Mouse (Mus musculus): ENCODE measurements around the gene Tle3. TPM values are rescaled to one million over a fixed set of nuclear protein-coding genes. Genes with fewer than 3 reads are reported as not detected.

Gene Tle3
- total RNA-seq, 2 experiments from 2014 or later = 57.6 to 67.1 TPM

DNA sequence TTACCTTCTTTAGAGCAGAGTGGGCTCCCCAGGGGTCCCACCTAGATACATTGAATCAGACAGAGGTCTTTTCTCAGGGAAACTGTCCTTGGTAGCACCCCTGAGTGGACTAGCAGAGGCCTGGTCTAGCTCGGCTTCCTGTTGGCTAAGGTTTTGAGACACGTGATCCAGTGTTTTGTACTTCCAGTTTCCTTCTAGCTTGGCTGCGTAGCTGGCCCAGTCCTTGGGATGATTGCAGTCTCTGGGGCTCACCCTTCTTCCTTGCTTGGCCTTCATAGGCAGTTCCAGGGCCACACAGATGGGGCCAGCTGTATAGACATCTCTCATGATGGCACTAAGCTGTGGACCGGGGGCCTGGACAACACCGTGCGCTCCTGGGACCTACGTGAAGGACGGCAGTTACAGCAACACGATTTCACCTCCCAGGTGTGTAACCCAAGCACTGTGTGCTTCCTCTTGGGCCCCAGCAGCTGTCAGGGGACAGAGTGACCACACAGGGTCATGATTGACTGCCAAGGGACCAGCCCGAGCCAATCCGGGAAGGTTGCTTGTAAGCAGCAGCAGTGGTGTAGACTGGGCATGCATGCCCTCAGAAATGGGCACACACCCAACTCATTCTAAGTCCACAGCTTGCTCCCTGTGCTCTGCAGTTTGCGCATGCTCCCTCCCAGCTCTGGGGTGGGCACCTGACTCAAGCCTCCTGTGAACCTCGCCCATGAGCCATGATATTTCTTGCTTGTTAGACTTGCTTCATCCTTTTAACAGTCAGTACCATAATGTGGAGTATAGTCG lies 41.7 kb downstream of the Tle3 start:
- intact Hi-C loops (cut with DNase I) = no loop called here

DNA sequence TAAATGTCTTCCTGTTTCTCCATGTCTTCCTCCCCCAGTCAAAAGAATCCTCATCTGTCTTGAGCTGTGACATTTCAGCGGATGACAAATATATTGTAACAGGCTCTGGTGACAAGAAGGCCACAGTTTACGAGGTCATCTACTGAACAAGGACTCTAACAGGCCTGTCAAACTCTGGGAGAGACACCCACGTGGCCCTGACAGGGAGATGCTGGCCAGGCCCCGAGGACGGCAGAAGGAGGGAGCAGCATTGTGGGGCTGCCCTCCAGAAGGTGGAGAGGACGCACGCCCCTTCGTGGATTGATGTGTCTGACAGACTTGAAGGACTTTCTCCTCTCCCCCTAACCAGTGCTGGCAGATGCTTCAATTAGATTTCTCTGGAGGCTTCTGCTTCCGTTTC lies 44.4 kb downstream of the Tle3 start:
- intact Hi-C loops (cut with DNase I) = no loop called here

More for the DNA sequence above, 41.7 kb downstream of the Tle3 start:
- DNase-seq (ENCODE audit: low spot score in 2 of 2) = no peak

DNA sequence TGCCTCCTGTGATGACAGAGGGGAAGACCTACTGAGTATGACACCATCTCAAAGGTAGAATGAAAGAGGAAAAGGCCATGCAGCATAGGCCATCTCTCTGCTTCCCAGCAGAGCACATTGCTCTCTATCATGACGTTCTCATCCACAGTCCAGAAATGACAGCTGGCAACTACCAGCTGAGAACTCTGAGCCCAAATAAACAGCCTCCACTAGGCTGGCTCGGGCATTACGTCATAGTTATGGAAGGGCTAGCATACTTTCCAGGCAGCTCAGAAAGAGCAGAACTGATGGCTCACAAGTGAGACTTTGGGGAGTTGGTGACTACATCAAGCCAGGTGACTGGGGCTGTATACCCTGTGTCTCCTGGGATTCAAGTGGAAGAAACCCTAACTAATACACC lies 49.5 kb downstream of the Tle3 start:
- intact Hi-C loops (cut with DNase I) = no loop called here
- no peak for DNase-seq (ENCODE audit: low spot score in 2 of 2)

More for the DNA sequence above, 44.4 kb downstream of the Tle3 start:
- no peak for DNase-seq (ENCODE audit: low spot score in 2 of 2)

DNA sequence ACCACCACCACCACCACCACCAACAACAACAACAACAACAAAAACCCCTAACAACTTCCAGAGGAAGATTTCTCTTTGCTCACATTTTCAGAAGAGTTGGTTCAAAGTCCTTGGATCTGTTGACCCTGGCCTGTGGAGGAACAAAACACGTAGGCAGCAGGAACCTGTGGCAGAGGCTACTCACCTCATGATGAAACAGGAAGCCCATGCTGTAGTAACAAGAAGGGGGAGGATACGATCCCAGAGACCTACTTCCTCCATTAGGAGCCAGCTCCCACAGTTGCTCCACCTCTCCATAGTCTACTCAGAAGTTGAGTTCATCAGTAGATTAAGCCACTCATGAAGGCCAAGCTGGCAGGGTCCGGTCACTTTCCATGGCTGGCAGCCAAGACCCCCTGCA lies 52.1 kb downstream of the Tle3 start:
- intact Hi-C loops (cut with DNase I) = no loop called here
- DNase-seq (ENCODE audit: low spot score in 2 of 2) = no peak

DNA sequence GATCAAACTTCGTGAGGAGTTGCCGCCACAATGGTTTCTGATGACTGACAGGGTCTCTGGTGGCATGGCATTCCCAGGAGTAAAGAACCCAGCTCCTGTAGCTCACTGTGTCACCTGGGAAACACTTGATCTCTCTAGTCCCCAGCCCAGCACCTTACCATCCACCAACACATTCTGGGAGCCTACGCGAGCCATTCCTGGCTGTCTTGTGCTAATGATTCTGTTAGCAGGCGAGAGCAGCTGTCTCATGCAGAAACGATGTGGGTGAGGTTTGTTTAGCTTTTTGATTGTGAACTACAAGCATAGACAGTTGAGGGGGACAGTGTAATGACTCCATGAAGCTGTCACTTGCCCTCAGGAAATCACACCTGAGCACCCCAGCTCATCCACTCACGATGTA lies 54.3 kb downstream of the Tle3 start:
- intact Hi-C loops (cut with DNase I) = no loop called here
- no peak for DNase-seq (ENCODE audit: low spot score in 2 of 2)

DNA sequence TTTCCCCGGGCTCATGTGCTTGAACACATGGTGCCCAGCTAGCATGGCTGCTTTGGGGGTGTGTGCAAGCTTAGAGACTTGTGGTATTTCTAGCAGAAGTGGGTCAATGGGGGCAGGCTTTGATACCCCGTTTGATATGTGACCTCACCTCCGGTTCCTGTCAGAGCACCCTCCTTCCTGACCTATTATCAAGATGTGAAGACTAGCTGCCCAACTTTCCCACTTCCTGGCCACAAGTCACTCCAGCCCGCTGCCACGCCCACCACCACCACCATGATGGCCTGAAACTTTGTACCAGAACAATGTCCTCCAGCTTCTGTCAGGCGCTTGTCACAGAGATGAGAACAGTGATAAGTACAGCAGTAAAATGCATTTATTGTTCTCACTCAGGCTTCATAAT lies 54.9 kb downstream of the Tle3 start:
- intact Hi-C loops (cut with DNase I) = no loop called here
- no peak for DNase-seq (ENCODE audit: low spot score in 2 of 2)

DNA sequence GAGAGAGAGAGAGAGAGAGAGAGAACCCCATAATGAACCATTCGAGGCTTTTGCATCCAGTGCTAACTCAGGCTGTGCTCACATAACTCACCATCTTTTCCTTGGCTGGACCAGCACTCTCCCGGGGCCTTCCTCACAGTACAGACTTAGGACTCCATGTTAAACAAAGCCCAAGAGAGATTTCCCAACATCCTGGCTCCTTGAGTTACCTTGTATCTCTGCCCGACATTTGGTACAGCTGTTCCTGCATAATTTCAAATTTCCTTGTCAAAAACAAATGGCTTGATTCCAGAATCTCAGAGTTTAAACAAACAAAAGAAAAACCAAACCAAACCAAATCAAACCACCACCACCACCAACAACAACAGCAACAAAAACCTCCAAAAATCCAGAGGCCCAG lies 55.7 kb downstream of the Tle3 start:
- no peak for DNase-seq (ENCODE audit: low spot score in 2 of 2)
- intact Hi-C loops (cut with DNase I) = no loop called here

DNA sequence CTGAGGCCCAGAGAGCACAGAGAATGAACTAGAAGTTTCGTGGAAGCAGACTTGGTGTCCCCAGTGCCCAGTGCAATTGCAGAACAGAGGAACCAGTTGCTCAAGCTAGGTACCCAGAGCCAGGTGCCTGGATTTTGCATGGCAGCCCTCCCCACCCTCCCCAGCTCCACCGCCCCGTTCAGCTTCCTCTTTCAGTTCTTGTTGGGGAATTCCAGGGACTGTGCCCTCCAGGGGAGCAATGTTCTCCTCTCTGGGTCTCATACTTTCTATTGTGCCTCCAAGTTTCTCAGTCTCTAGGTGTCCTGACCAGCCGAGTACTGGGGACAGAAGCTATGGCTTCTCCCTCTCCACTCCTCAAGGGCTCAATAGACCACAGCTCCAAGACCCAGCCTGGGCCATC lies 59.7 kb downstream of the Tle3 start:
- intact Hi-C loops (cut with DNase I) = no loop called here
- DNase-seq (ENCODE audit: low spot score in 2 of 2) = no peak

DNA sequence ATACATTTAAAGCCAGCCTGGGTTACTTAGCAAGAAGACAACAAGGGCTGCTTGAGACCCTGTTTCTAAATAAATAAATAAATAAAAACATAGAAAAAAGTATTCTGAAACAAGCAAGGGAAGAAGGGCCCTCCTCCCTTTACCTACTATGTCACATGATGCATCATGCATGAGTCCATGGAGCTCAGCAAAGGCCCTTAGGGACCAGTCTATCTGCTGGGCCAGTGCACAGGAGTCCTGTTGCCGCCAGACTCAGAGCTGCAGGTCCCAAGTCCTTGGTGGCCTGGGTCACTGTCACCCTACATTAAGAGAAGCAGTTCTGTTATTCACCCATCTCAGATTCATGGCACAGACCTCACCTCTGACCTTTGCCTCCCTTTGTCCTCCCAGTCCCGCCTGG lies 61.0 kb downstream of the Tle3 start:
- DNase-seq (ENCODE audit: low spot score in 2 of 2) = no peak
- intact Hi-C loops (cut with DNase I) = no loop called here

DNA sequence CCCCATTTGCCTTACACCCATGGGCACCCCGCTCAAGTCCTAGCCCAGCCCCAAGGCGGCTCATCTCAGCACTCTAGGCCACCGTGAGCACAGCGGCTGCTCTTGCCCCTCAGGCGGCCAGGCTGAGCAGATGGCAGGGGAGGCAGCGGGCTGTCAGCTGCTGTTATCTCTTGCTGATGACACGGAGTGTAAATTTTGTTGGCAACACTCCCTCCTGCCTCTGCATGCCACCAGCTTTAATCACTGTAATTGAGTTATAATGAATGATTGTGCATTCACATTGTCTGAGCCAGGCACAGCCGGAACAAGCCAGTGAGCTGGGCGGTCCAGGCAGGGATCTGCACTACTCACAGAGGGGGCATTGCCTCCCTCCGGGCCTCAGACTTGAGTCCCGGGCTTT lies 61.9 kb downstream of the Tle3 start:
- intact Hi-C loops (cut with DNase I) = no loop called here
- peak in 1 of 2 experiments; percentile 18 for DNase-seq (ENCODE audit: low spot score in 2 of 2)

DNA sequence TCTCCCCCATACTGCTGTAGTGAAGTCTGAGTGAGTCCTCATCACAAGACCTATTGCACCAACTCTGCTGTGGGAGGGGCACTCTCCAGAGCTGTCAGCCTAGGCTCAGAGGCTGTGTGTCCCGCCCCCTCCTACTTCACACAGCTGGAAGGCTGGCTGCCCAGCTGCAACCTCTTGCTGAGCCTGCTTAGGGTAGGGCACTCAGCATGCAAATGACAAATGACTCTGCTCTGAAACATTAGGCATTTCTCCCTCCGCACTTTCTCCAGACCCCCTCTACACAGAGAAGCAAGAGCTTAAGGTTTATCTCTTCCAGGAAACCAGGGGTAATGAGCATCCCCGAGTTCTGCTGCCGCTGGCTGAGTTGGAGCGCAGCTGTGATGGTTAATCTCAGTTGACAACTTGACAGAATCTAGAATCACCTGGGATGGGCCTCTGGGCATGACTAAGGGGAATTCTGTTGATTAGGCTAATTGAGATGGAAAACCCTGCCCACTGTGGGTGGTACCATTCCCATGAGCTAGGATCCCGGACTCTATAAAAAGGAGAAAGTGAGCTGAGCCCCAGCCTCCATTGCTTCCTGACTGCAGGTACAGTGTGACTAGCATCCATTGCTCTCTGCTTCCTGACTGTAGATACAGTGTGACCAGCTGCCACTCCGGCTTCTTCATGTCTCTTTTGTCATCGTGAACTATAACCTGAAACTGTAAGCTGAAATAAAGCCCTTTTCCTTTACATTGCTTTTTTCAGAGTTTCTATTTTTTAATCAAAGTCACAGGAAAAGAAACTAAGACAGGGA lies 63.2 kb downstream of the Tle3 start:
- intact Hi-C loops (cut with DNase I) = no loop called here
- DNase-seq (ENCODE audit: low spot score in 2 of 2) = no peak

DNA sequence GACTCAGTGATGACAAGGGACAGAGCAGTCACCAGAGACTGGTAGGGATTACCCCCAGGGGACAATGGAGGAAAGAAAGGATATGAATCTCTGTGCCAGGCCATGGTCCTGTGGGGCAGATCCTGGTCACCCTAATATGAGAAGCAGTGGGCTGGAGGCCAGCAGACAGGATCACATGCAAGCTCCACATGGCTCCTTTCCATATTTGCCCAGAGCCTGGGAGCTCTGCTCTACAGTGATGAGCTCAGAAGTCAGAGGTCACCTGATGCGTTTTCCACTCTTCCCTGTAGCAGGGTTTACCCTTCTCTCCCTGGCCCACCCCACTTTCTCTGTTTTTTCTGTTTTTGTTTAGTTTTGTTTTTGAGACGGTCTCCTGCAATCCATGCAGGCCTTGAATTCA lies 63.9 kb downstream of the Tle3 start:
- no peak for DNase-seq (ENCODE audit: low spot score in 2 of 2)
- intact Hi-C loops (cut with DNase I) = no loop called here

DNA sequence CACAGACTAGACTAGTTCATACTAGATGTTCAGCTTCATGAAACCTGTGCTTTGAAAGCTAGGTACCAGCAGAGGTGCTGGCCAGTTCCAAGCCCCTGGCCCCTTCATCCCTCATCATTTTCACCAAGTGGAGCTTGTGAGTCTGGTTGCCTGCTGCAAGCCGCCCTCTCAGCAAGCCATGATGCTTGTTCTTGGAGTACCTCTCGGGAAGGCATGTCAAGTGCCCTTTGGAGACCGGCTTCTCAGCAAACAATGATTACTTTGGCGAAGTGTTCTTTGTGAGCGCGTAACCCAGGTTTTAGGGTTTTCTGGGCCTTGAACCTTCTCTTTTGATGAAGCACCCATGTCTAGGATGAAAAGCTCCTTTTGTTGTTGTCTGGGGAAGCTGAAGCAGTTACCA lies 64.6 kb downstream of the Tle3 start:
- intact Hi-C loops (cut with DNase I) = no loop called here
- no peak for DNase-seq (ENCODE audit: low spot score in 2 of 2)

DNA sequence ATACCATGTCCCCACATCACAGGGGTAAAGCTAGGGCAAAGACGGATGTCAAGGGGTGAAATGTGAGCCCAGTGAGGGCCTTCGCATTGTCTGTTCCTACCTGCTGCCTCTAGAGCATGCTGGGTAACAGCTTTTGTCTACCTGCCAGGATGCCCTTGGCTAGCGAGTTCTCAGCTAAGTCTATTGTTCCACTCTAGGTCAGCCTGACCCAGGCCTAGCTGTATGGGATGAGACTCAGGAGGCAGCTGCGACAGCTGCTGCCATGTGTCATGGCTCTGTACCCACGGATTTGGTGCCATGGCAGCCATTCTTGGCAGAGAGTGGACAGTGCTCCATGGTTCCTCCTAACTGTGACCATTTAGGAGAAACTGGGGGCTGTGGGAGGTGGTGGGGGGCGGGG lies 66.9 kb downstream of the Tle3 start:
- DNase-seq (ENCODE audit: low spot score in 2 of 2) = no peak
- intact Hi-C loops (cut with DNase I) = no loop called here

DNA sequence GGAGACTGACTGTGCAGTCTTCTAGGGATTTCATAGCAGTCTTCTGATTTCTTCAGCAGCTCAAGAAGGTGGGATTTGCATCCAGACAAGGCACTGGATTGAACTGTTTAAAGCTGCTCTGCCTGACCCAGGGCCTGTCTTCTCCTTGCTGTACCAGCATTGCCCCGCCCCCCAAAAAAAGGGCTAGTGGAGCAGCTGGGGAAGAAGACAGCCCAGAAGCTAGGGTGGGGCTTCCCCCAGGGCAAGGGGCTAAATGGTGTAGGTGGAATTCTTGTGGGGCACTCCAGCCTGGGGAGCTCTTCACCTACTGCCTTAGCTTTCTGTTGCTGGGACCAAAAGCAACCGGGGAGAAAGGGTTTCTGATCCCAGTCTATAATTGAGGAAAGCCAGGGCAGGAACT lies 67.8 kb downstream of the Tle3 start:
- intact Hi-C loops (cut with DNase I) = no loop called here
- DNase-seq (ENCODE audit: low spot score in 2 of 2) = no peak

DNA sequence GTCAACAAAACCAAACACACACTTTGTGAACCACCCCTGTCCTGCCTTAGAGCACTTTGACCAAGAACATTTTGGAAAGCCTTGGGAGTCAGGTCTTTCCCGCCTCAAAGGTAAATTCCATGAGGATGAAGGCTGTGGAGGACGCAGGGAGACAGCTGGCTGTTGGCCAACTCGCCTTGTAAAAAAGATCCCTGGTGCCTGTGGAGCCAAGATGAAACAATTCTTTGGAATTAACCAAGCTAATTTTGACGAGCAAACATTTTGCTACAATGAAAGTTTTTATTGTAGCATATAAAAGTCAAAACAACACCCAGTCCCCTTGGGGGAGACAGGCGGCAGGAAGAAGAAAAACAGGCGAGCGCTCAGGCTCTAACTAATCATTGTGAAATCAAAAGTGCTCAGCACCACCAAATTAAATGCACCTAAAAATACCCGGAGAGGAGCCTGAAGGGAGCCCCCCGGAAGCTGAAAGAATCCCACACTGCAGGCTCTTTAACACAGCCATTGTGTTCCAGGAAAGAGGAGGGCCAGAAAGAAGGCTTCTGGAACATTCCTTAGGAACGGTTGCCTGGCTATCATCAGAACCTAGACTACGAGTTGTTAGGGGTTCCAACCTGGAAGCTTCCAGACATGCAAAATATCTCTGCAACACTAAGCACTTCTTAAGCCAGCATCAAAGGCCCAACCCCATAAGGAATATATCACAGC lies 69.2 kb downstream of the Tle3 start:
- intact Hi-C loops (cut with DNase I) = no loop called here

DNA sequence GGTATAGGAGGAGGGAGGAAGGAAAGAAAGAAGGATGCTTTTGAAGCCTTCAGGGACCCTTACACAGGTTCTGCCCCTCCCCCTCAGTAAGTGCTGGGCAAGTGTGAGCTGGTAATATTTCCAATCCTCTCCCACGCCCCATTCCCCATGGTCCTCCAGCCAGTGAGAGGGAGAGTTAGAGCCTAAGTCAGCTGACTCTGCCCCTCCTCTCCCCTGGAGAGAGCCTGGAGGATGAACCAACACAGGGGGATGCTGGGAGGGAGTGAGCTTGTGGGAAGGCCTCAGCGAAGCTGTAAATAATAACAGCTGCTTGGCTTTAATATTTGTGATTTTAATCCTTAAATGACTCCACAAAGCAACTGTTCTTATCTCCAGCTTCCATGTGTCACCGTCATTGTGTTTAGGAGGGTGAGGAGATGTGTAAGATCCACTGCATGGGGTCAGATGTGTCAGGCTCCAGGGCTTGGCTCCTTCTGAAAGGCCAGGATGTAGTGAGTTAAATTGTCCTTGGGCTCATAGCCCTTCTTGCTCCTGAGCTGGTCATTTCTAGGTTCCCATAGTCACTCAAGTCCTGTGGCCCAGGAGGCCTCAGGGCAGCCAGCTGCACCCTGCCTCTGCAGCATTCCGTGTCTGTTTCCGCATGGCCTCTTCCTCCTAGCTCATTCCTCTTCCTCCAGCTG lies 70.9 kb downstream of the Tle3 start:
- no peak for DNase-seq (ENCODE audit: low spot score in 2 of 2)
- intact Hi-C loops (cut with DNase I) = no loop called here

More for the DNA sequence above, 69.2 kb downstream of the Tle3 start:
- no peak for DNase-seq (ENCODE audit: low spot score in 2 of 2)

DNA sequence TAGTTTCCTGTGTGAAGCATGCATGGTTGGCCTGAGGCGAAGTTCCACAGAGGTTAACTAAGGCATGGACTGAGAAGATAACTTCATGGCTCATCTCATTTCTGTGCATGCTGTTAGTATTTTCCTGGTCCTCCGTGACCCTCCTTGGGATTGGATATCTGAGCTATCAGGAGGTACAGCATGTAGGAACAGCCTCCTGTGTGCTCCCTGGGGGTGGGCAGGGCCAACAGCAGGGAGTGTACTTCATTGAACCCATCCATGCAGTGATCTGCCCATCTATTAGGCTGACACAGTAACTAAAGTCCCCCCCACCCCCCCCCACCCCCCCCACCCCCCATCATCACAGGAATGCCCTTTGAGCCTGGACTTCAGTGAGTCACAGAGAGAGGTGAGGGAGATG lies 73.0 kb downstream of the Tle3 start:
- no peak for DNase-seq (ENCODE audit: low spot score in 2 of 2)
- intact Hi-C loops (cut with DNase I) = no loop called here

DNA sequence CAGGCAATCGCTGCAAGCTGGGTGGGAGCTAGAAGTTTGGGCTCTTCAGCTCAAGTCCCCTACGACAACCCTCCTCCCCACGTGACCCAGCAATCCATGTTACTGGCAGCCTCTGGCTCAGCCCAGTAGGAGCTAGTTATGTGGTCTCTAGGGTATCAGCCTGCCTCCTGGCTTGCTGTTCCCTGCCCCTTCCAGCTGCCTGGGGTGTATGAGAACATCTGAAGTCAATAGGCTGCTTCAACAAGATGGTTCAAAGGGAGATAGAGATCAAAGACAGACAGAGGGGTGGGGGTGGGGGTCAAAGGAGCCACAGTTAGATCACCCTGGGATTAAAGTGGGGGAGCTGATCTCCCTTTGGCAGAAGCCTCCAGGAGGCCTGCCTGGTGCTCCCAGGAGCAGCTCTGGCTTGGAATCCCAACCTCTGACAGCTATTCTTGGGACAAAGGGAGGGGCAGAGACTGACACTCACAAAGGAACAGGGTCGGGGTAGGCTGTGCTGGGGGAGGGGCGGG lies 73.6 kb downstream of the Tle3 start:
- DNase-seq (ENCODE audit: low spot score in 2 of 2) = no peak
- intact Hi-C loops (cut with DNase I) = no loop called here

DNA sequence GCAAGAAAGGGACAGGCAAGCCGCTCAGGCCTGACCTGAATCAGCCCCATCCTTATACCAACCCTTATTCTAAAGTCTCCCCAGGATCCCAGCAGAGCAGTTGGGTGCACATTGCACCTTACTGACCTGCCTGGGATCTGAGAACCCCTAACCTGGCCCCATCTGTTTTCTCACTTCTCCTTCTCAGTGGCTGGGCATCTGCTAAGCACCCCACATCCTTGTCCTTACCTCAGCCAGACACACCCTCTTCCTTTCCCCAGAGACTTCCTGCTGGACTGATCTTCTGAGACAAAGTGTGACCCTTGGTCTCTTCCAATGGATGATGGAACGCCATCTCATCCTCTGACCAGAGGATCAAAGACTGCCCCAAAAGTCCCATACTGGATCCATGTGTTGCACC lies 74.8 kb downstream of the Tle3 start:
- intact Hi-C loops (cut with DNase I) = no loop called here

More for the DNA sequence above, 74.8 kb downstream of the Tle3 start:
- no peak for DNase-seq (ENCODE audit: low spot score in 2 of 2)

All from left cerebral cortex, postnatal 36 days (tissue).